Mouse (Mus musculus): Measurements from ENCODE around the gene Cacnb4.

- TF ChIP-seq CTCF (IDR thresholded peaks at IDR 0.05; ENCODE audit: insufficient read depth, low read depth, low read length) (no peak), POLR2A (IDR thresholded peaks at IDR 0.05; ENCODE audit: insufficient read depth, low read depth, low read length) (no peak)
Measured at GRCm38 (mm10) chr2:52489840-52490239, 186.8 kb downstream of the Cacnb4 start.

Data from olfactory bulb, adult 2 months (tissue).